Mouse (Mus musculus) hindbrain, postnatal 0 days (tissue): ENCODE measurements at regions not wholly inside any gene's neighbourhood (a gene's known extent, or its start where the extent isn't known, plus 50 kb on each side); places are given as distances from the start of the nearest gene placed in this dataset.
A peak's percentile ranks its signal among the peaks of the same experiment; 100 is the strongest.

Experiments used
- ATAC-seq: fragments of 200-750 bp; cut with Nextera tagmentation; 2 replicates; pipeline ENCODE4 v1.8.0; 2017; ENCODE audit warnings: mild to moderate bottlenecking, moderate TSS enrichment, moderate library complexity
- DNase-seq: peaks from one replicate; pipeline ENCODE4 v3.0.0-alpha.2; 2015; ENCODE audit warnings: low spot score
- H3K27ac ChIP-seq: fragments of 300-500 bp; sonication (generic); 2 replicates; pipeline ENCODE4 v1.5.1; 2014; ENCODE audit warnings: mild to moderate bottlenecking
- H3K27me3 ChIP-seq: fragments of 300-500 bp; sonication (generic); 2 replicates; pipeline ENCODE4 v1.6.1; 2014; ENCODE audit warnings: low read length, mixed read lengths; ENCODE audit not compliant: insufficient read depth
- H3K36me3 ChIP-seq: fragments of 300-500 bp; sonication (generic); 2 replicates; pipeline ENCODE4 v1.6.1; 2014; ENCODE audit warnings: low read length, mixed read lengths; ENCODE audit not compliant: insufficient read depth
- H3K4me1 ChIP-seq: fragments of 300-500 bp; sonication (generic); 2 replicates; pipeline ENCODE4 v1.6.1; 2014; ENCODE audit warnings: antibody characterized with exemption, low read length, mixed read lengths; ENCODE audit not compliant: insufficient read depth
- H3K4me2 ChIP-seq: fragments of 300-500 bp; sonication (generic); 2 replicates; pipeline ENCODE4 v1.6.1; 2014; ENCODE audit warnings: low read depth, mild to moderate bottlenecking, low read length, moderate library complexity, mixed read lengths
- H3K4me3 ChIP-seq: fragments of 300-500 bp; sonication (generic); 2 replicates; pipeline ENCODE4 v1.5.1; 2014; ENCODE audit warnings: low read length
- H3K9ac ChIP-seq: fragments of 300-500 bp; sonication (generic); replicated peaks from 2 replicates; pipeline ENCODE4 v1.6.1; 2014; ENCODE audit warnings: mild to moderate bottlenecking, low read length, moderate library complexity, mixed read lengths
- H3K9me3 ChIP-seq: fragments of 300-500 bp; sonication (generic); 2 replicates; pipeline ENCODE4 v1.6.1; 2016; ENCODE audit warnings: low read length, mixed read lengths
- CTCF ChIP-seq: IDR thresholded peaks from 2 replicates; pipeline ENCODE4 v1.5.1; 2016; ENCODE audit warnings: antibody characterized with exemption, control low read depth, low read depth
- WGBS: fragments of 180-500 bp; shearing (Covaris S2); extraction: QIAGEN DNeasy Blood & Tissue Kit; methylation state at CpG from one replicate; pipeline ENCODE4 v1.1.7; 2014; 5-methylcytosine and 5-hydroxymethylcytosine counted together

DNA sequence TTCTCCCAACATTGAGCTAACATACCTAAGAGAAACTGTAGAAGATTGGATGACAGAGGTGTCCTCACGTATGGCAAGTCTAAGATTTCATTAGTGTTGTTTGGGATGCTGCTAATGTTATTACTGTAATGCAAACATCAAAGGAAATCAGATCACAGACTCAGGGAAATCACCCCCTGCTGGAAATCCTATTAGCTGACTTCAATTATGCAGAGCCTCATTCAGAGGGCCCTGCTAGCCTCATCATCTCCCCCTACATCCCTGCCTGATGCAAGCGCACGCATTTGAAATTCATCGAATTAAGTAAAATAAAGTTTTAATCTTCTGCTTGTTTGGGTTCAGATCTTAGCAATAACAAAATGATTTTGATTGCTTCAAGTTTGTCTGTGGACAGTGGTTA, 84.1 kb upstream of the Trpc3 start:
- no peaks in the 10 kb centered on the region for H3K4me1 ChIP-seq
- peak; percentile 70 for DNase-seq
- H3K36me3 ChIP-seq: no peaks in the 10 kb centered on the region
- TF ChIP-seq CTCF: peak; percentile 17; the same call in 1 of the 2 replicates
- WGBS: 31% methylated on average over 4 of the region's 4 CpGs
- H3K27me3 ChIP-seq: no peaks in the 10 kb centered on the region
- H3K27ac ChIP-seq: no peak overlapping the region
- no peak overlapping the region for H3K4me2 ChIP-seq
- no peak overlapping the region for H3K9ac ChIP-seq
- H3K9me3 ChIP-seq: no peaks in the 10 kb centered on the region
- no peak overlapping the region for H3K4me3 ChIP-seq
- 0 out of 2 replicates have a peak, but pooled peaks have one; percentile 40 for ATAC-seq

DNA sequence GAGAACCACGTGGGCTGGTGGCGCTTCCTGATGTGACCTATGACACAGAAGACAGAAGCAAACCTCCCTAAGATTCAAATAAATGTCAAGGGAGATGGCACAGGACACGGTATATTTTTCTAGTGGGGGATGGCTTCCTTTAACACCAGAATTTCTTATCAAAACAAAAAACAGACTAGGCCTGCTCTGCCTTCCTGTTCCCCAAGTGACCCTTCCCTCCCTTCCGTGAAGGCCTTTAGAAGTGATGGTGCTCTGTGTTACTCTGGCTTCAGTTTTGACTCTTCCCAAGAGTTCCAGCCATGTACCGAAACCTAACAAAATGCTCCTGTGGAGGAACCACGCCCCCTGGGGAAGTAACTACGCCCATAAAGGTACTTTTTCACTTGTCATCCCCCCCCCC, 84.5 kb upstream of the 4932438A13Rik start:
- no peak overlapping the region for H3K27ac ChIP-seq
- 76% methylated on average over 7 of the region's 7 CpGs for WGBS
- H3K36me3 ChIP-seq: no peaks in the 10 kb centered on the region
- no peaks in the 10 kb centered on the region for H3K4me1 ChIP-seq
- DNase-seq (no peak), ATAC-seq (no peak)
- no peak overlapping the region for H3K9ac ChIP-seq
- H3K4me2 ChIP-seq: no peak overlapping the region
- no peaks in the 10 kb centered on the region for H3K27me3 ChIP-seq
- no peaks in the 10 kb centered on the region for H3K9me3 ChIP-seq
- no peak for TF ChIP-seq CTCF
- H3K4me3 ChIP-seq: no peak overlapping the region

DNA sequence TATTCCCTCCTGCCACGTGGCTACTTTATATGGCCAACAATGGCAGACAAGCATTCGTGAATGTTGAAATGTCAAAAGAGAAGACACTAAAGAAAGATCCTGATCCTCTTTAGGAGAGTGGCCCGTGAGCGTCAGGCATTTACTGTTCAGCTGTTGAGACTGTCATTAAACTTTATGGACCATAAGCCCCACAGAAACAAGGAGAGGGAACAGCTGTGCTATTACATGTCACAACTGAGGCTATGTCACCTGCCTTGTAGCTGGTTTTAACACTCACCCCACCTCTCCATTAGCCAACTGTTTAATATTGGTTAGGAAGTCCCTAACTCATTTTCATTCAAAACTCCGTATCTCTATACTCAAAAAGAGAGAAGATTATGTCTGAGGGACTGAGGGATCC, 76.3 kb upstream of the 4932438A13Rik start:
- Histone ChIP-seq H3K9me3 (no peaks in the 10 kb centered on the region), H3K9ac (no peak overlapping the region), H3K4me1 (no peaks in the 10 kb centered on the region), H3K36me3 (no peaks in the 10 kb centered on the region), H3K4me3 (no peak overlapping the region), H3K4me2 (no peak overlapping the region), H3K27me3 (no peaks in the 10 kb centered on the region), H3K27ac (no peak overlapping the region)
- TF ChIP-seq CTCF: no peak
- DNase-seq (no peak), ATAC-seq (no peak)
- WGBS: 74% methylated on average over 5 of the region's 5 CpGs

DNA sequence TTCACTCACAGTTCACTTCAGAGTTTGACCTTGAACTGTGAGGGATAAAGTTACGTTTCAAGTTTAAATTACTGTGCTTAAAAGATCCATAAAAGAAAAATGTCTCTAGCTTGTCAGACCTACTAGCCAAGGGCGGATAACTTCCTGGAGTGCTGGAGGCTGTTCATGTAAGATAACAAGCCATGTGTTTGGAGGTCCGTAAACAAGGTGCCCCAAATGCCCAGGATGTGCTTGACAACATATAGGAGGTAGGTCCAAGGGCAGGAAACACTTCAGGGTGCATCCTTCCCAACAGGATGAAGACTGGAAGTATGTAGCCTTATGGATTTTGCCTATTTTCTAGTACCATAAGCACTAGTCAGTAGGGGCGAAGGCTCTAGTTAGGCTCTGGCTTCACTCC, 72.7 kb upstream of the 4932438A13Rik start:
- Histone ChIP-seq H3K27ac (no peak overlapping the region), H3K4me1 (no peaks in the 10 kb centered on the region), H3K27me3 (no peaks in the 10 kb centered on the region), H3K9ac (no peak overlapping the region), H3K4me2 (no peak overlapping the region), H3K9me3 (no peaks in the 10 kb centered on the region), H3K36me3 (no peaks in the 10 kb centered on the region), H3K4me3 (no peak overlapping the region)
- 87% methylated on average over 4 of the region's 4 CpGs for WGBS
- no peak for TF ChIP-seq CTCF
- ATAC-seq (no peak), DNase-seq (no peak)

DNA sequence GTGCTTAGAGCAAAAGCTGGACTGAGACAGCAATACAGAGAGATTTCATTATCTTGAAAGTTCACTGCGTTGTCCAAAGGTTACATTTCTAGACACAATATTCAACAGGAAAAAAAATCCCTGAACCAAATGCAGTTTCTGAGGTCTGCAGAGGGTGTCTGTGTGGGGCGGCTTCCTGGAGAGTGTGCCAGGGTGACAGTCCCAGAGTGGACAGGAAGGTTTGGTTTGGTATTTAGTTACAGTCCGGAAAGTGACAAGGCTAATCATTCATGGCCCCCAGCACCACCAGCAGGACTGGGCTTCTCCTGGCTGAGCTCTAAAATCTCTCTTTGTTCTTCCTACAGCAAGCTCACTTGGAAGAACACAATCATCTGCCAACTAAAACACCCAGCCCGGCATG, 65.9 kb upstream of the 4932438A13Rik start:
- 65% methylated on average over 4 of the region's 4 CpGs for WGBS

DNA sequence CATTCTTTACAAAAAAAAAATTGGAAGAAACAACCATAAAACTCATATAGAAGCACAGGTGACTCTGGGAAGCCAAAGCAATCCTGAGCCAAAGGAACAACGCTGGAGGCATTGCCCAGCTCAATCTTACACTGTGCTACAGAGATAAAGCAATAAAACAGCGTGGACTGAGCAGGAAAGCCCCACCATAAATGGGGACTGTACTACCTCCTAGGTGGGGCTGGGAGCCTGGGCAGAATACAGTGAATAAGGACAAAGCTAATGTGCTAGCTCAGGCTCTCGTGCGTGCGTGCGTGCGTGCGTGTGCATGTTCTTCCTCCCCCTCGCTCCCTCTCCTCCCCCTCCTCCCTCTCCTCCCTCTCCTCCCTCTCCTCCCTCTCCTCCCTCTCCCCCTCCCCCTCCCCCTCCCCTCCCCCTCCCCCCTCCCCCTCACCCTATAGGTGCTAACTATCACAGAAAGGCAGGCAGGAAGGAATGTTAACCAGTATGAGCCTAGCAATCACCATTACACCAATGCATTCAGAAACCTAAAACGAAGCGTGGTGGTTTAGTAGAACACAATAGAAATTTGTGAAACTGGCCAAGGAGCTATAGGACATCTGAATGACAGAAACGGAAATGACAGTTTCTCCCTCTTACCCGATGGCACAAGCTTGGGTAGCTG, 64.6 kb upstream of the 4932438A13Rik start:
- ATAC-seq: no peak
- H3K9ac ChIP-seq: no peak overlapping the region
- no peak for DNase-seq

More for the DNA sequence above, 65.9 kb upstream of the 4932438A13Rik start:
- Histone ChIP-seq H3K9ac (no peak overlapping the region), H3K4me3 (no peak overlapping the region), H3K36me3 (no peaks in the 10 kb centered on the region), H3K4me1 (no peaks in the 10 kb centered on the region), H3K9me3 (no peaks in the 10 kb centered on the region), H3K4me2 (no peak overlapping the region), H3K27me3 (no peaks in the 10 kb centered on the region), H3K27ac (no peak overlapping the region)
- DNase-seq: no peak
- no peak for ATAC-seq
- no peak for TF ChIP-seq CTCF

DNA sequence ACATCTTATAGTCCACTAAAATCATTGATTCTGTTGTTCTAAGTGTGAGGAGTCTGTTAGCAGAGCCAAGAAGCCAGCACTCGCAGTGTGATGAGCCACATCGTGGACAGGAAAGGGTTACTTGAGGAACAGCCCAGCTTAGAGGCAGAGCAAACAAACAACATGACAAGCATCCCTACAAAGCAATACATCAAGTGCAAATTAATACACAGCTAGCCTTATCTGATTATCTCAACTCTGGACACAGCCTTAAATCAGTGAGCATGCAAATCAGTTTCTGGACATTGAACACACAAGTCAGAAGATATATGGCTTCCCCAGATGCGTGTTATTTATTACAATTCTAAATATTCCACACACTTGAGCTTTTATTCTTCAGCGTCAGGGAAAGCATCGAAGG, 52.4 kb upstream of the 4932438A13Rik start:
- 70% methylated on average over 5 of the region's 5 CpGs for WGBS
- Histone ChIP-seq H3K9me3 (no peaks in the 10 kb centered on the region), H3K4me2 (no peak overlapping the region), H3K9ac (no peak overlapping the region), H3K27ac (no peak overlapping the region), H3K4me1 (no peaks in the 10 kb centered on the region), H3K27me3 (no peaks in the 10 kb centered on the region), H3K36me3 (no peaks in the 10 kb centered on the region), H3K4me3 (no peak overlapping the region)
- ATAC-seq (no peak), DNase-seq (no peak)
- TF ChIP-seq CTCF: no peak

More for the DNA sequence above, 64.6 kb upstream of the 4932438A13Rik start:
- Histone ChIP-seq H3K36me3 (no peaks in the 10 kb centered on the region), H3K27me3 (no peaks in the 10 kb centered on the region), H3K4me1 (no peaks in the 10 kb centered on the region), H3K4me3 (no peak overlapping the region), H3K4me2 (no peak overlapping the region), H3K9me3 (no peaks in the 10 kb centered on the region), H3K27ac (no peak overlapping the region)
- TF ChIP-seq CTCF: no peak
- WGBS: 72% methylated on average over 13 of the region's 13 CpGs
